Mouse (Mus musculus) limb, embryonic 12.5 days (tissue): ENCODE results near the gene Cd300c. TPM values are rescaled to one million over a fixed set of nuclear protein-coding genes. Genes with fewer than 3 reads are reported as not detected.
"Not testable (repeated sequence)": the region's sequence is repeated elsewhere in the genome, so short reads cannot be mapped to it uniquely, and the experiment has no call there.

Experiments
- ATAC-seq: fragments of 200-750 bp; cut with Nextera tagmentation; 2 replicates; pipeline ENCODE4 v1.8.0; 2017; ENCODE audit warnings: low read depth, moderate TSS enrichment; ENCODE audit not compliant: insufficient number of reproducible peaks, insufficient read depth, low FRiP score, low TSS enrichment
- H3K27ac ChIP-seq: fragments of 300-500 bp; sonication (generic); 2 replicates; pipeline ENCODE4 v1.5.1; 2016; ENCODE audit warnings: mild to moderate bottlenecking, moderate library complexity
- H3K27me3 ChIP-seq: fragments of 300-500 bp; sonication (generic); 2 replicates; pipeline ENCODE4 v1.6.1; 2016; ENCODE audit warnings: mild to moderate bottlenecking, moderate library complexity
- H3K36me3 ChIP-seq: fragments of 300-500 bp; sonication (generic); 2 replicates; pipeline ENCODE4 v1.6.1; 2016; ENCODE audit warnings: mild to moderate bottlenecking, moderate library complexity
- H3K4me1 ChIP-seq: fragments of 300-500 bp; sonication (generic); replicated peaks from 2 replicates; pipeline ENCODE4 v1.6.1; 2016
- H3K4me2 ChIP-seq: fragments of 300-500 bp; sonication (generic); 2 replicates; pipeline ENCODE4 v1.6.1; 2016; ENCODE audit warnings: mild to moderate bottlenecking, moderate library complexity
- H3K4me3 ChIP-seq: fragments of 300-500 bp; sonication (generic); replicated peaks from 2 replicates; pipeline ENCODE4 v1.5.1; 2016; ENCODE audit warnings: mild to moderate bottlenecking
- H3K9ac ChIP-seq: fragments of 300-500 bp; sonication (generic); replicated peaks from 2 replicates; pipeline ENCODE4 v1.6.1; 2016; ENCODE audit warnings: mild to moderate bottlenecking, moderate library complexity
- H3K9me3 ChIP-seq: fragments of 300-500 bp; sonication (generic); 2 replicates; pipeline ENCODE4 v1.6.1; 2016; ENCODE audit warnings: mild to moderate bottlenecking, moderate library complexity
- WGBS: fragments of 180-500 bp; shearing (Covaris S2); methylation state at CpG from one replicate; pipeline ENCODE4 v1.1.7; 2016; 5-methylcytosine and 5-hydroxymethylcytosine counted together
- polyA plus RNA-seq: library from polyadenylated mRNA; unstranded; fragments of >200 nt; fragmentation: Nextera tagmentation; extraction: Ambion mirVana; gene quantifications from 2 replicates; pipeline ENCODE4 v1.2.1, GENCODE M21; 2016

Cd300c gene
- polyA plus RNA-seq = not detected in 2 replicates

DNA sequence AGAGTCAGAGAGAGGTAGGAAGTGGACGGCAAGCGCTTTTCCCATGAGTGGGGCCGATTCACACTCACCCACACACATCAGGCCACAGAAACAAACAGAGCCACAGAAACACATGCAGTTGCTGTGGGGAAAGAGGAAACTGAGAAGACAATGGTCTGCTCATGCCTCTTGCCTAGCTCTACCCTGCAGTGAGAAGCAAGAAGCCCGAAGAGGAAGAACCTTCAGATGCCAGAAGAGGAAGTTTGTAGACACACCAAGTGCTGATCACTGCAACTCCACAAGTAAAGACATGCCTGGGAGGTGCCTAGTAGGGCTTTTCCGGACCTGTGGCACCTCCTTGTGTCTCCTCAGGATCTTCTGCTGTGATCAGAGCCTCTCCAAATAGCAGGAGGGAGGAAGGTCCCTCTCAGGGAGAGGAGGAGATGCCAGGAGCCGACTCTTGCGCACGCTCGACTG lies at the start of gene Cd300c:
Gene Cd300c, minus strand, starts transcription at position 406 of the 456 bp plus-strand sequence.
- 84% methylated on average over 9 of the region's 9 CpGs for whole genome bisulfite sequencing
- H3K9me3 ChIP-seq = peaks cover 14% of the 10 kb centered on the region; the same call in 1 of the 2 replicates

DNA sequence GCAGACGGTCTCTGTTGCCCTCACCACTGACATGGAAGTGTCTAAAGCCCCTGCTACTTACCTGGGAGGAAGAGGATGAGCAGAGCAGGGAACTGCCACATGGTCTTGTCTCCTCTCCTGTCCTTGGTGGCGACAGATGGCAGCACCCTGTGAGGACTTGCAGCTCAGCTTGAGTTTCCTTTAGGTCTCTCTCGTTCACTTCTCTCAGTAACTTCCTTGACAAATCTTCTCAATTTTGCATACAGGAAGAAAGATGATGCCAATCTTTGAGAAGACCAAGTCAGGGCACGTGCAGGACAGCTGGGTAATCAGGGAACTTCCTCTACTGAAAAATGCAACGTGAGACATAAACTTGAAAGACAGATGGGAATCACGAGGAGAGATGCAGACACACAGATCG lies 47.1 kb upstream of the Cd300c start, which contains the start of gene Cd300ld2:
Gene Cd300ld2, minus strand, starts transcription at position 101 of the 400 bp plus-strand sequence.
- not testable (repeated sequence) for H3K4me3 ChIP-seq, H3K27me3 ChIP-seq, H3K4me1 ChIP-seq, H3K9me3 ChIP-seq, H3K9ac ChIP-seq, H3K27ac ChIP-seq, ATAC-seq, H3K36me3 ChIP-seq, H3K4me2 ChIP-seq
- WGBS = no CpG with 5 or more reads among the region's 7 CpGs

More for the DNA sequence above, at the start of gene Cd300c:
- H3K4me2 ChIP-seq = no peak within 1 kb of the TSS
- H3K9ac ChIP-seq = no peak within 1 kb of the TSS
- no peak within 1 kb of the TSS for H3K4me3 ChIP-seq
- H3K36me3 ChIP-seq = no peaks in the 10 kb centered on the region
- no peak for ATAC-seq
- H3K27ac ChIP-seq = no peak within 1 kb of the TSS
- H3K4me1 ChIP-seq = no peaks in the 10 kb centered on the region
- no peaks in the 10 kb centered on the region for H3K27me3 ChIP-seq

DNA sequence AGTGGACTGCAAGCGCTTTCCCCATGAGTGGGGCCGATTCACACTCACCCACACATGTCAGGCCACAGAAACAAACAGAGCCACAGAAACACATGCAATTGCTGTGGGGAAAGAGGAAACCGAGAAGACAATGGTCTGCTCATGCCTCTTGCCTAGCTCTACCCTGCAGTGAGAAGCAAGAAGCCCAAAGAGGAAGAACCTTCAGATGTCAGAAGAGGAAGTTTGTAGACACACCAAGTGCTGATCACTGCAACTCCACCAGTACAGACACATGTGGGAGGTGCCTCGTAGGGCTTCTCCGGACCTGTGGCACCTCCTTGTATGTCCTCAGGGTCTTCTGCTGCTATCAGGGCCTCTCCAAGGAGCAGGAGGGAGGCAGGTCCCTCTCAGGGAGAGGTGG lies 35.1 kb upstream of the Cd300c start:
- H3K4me1 ChIP-seq = no peaks in the 10 kb centered on the region
- H3K27me3 ChIP-seq = peaks cover 3% of the 10 kb centered on the region; the same call in 1 of the 2 replicates
- H3K4me2 ChIP-seq = no peak overlapping the region
- WGBS = 78% methylated on average over 5 of the region's 5 CpGs
- no peak overlapping the region for H3K9ac ChIP-seq
- H3K9me3 ChIP-seq = no peaks in the 10 kb centered on the region
- no peak overlapping the region for H3K27ac ChIP-seq
- ATAC-seq = no peak
- no peaks in the 10 kb centered on the region for H3K36me3 ChIP-seq
- H3K4me3 ChIP-seq = no peak overlapping the region

DNA sequence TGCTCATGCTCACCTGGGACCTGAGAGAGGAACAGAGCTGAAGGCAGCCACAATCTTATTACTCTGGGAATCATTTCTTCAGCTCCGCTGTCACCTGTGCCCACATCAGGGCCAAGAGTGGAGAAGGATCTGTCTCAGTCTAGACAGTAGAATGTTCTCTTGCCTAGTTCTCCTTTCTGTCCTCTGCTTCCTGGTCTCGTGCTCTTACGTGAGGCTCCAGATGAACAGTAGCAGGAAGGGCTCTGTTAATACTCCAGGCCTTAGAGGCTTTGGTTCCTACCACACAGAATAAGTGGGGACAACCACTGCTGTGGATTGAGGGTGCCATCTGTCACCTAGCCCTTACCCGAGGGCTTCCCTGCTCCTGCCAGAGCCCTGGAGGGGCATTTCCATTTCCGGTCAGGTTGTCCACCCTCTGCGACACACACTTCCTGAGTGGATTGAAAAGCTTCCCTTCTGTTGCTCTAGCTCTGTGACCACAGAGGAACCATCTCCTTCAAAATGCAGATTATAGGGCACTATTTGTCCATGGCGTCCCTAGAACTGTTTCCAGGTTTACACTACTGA lies 32.6 kb upstream of the Cd300c start, which contains the start of gene Cd300c2:
Gene Cd300c2, minus strand, starts transcription at position 407 of the 567 bp plus-strand sequence.
- WGBS = 82% methylated on average over 7 of the region's 7 CpGs
- Histone ChIP-seq H3K4me2 (no peak within 1 kb of the TSS), H3K27ac (no peak within 1 kb of the TSS), H3K4me3 (no peak within 1 kb of the TSS), H3K4me1 (no peaks in the 10 kb centered on the region), H3K9ac (no peak within 1 kb of the TSS), H3K36me3 (no peaks in the 10 kb centered on the region), H3K27me3 (peaks cover 9% of the 10 kb centered on the region; the same call in 1 of the 2 replicates), H3K9me3 (no peaks in the 10 kb centered on the region)
- no peak for ATAC-seq

DNA sequence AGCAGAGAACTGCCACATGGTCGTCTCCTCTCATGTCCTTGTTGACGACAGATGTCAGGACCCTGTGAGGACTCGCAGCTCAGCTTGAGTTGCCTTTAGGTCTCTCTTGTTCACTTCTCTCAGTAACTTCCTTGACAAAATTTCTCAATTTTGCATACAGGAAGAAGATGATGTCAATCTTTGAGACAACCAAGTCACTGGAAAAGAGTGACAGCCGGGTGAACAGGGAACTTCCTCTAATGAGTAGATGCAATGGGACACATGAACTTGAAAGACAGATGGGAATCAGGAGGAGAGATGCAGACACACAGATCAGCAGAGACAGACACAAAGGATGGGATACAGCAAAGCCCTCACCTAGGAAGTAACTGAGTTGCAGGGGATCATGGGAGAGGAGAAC lies 20.8 kb upstream of the Cd300c start, which contains the start of gene Cd300ld:
Gene Cd300ld, minus strand, starts transcription at position 130 of the 400 bp plus-strand sequence.
- 80% methylated on average over 4 of the region's 4 CpGs for WGBS
- no peak for ATAC-seq
- no peaks in the 10 kb centered on the region for H3K4me1 ChIP-seq

DNA sequence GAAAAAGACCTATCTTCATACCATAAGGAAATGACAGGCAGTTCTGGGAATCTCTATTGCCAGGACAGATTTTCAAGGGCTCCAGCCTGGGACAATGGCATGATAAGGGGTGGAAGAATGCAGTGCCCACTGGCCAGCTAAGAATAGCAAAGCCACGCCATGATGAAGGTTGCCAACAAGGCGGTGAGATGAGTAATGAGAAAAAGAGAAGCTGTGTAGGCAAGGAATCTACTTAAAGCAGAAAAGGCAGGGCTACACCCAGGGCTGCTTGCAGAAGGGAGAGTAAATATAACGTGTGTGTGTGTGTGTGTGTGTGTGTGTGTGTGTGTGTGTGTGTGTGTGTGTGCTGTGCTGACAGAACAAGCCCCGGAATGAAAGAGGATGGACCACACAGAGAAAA lies 12.9 kb upstream of the Cd300c start:
- H3K36me3 ChIP-seq = no peaks in the 10 kb centered on the region
- no peaks in the 10 kb centered on the region for H3K27me3 ChIP-seq
- peaks cover 29% of the 10 kb centered on the region for H3K9me3 ChIP-seq
- 71% methylated on average over 4 of the region's 4 CpGs for WGBS
- H3K4me2 ChIP-seq = no peak overlapping the region
- H3K9ac ChIP-seq = no peak overlapping the region
- no peak overlapping the region for H3K4me3 ChIP-seq
- H3K4me1 ChIP-seq = no peaks in the 10 kb centered on the region
- no peak overlapping the region for H3K27ac ChIP-seq
- no peak for ATAC-seq

More for the DNA sequence above, 20.8 kb upstream of the Cd300c start, which contains the start of gene Cd300ld:
- Histone ChIP-seq H3K36me3 (no peaks in the 10 kb centered on the region), H3K9ac (no peak within 1 kb of the TSS), H3K27ac (no peak within 1 kb of the TSS), H3K27me3 (no peaks in the 10 kb centered on the region), H3K4me2 (no peak within 1 kb of the TSS), H3K9me3 (no peaks in the 10 kb centered on the region), H3K4me3 (no peak within 1 kb of the TSS)

DNA sequence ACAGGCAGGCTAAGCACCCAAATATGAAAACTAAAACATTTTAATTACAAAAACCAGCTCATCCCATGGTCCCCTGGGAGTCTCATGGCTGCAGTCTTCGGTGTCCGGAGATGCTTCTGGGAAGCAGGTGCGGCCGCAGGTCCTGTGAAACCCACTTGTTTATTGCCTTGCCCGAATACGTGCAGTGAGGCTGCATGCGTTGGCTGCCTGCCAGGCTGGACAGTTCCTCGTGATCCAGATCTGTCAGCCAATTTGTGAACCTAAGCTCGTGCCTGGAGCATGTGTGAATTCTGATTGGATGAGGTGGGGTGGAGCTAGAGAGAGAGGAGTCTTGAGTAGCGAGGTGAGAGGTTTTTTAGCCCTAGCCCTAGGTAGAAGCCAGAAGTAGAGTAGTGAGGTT lies 3.8 kb upstream of the Cd300c start:
- ATAC-seq = no peak
- WGBS = 84% methylated on average over 10 of the region's 10 CpGs
- Histone ChIP-seq H3K4me2 (no peak overlapping the region), H3K36me3 (no peaks in the 10 kb centered on the region), H3K27me3 (no peaks in the 10 kb centered on the region), H3K9me3 (peaks cover 31% of the 10 kb centered on the region; the same call in 1 of the 2 replicates), H3K4me1 (no peaks in the 10 kb centered on the region), H3K9ac (no peak overlapping the region), H3K27ac (no peak overlapping the region), H3K4me3 (no peak overlapping the region)

DNA sequence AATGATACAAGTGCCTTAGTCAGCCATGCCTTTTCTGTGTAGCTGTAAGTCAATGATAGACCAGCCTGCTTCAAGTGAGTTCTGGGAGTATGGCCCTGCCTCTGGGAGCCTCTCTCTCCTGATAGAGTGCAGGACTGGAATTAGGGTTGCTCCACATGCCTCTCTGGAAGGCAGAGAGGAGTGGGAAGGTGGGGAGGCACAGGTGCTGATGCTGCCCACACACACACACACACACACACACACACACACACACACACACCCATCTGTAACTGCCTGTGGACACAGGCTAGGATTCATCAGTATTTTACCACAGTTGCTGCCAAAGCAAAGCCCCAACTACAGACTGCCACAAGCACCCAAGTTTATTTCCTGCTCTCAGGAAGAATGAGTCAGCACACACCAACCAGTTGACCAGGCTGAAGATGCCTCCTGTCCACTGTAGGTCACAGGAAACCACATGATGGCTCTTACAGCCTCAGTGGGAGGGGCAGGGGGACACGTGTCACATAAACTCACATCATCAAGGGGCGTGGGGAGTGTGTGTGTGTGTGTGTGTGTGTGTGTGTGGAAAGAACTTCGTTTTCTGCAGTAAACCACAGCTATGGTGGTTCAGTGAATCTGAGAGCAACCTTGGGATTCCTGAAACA lies 3.7 kb downstream of the Cd300c start:
- no peaks in the 10 kb centered on the region for H3K4me1 ChIP-seq
- H3K27me3 ChIP-seq = no peaks in the 10 kb centered on the region
- 52% methylated on average over 3 of the region's 3 CpGs for WGBS
- no peaks in the 10 kb centered on the region for H3K9me3 ChIP-seq
- H3K27ac ChIP-seq = no peak overlapping the region
- H3K4me3 ChIP-seq = no peak overlapping the region
- no peak for ATAC-seq
- no peaks in the 10 kb centered on the region for H3K36me3 ChIP-seq
- H3K4me2 ChIP-seq = no peak overlapping the region
- no peak overlapping the region for H3K9ac ChIP-seq

DNA sequence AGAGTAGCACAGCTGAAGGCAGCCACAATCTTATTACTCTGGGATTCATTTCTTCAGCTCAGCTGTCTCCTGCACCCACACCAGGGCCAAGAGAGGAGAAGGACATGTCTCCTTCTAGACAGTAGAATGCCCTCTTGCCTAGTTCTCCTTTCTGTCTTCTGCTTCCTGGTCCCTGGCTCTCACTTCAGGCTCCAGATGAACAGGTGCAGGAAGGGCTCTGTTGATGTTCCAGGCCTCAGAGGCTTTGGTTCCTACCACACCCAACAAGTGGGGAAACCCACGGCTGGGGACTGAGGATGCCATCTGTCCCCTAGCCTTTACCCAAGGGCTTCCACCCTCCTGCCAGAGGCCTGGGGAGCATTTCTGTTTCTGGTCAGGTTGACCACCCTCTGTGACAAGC lies 8.6 kb downstream of the Cd300c start:
- Histone ChIP-seq H3K4me3 (no peak overlapping the region), H3K36me3 (no peaks in the 10 kb centered on the region), H3K27ac (no peak overlapping the region), H3K4me2 (no peak overlapping the region), H3K9me3 (no peaks in the 10 kb centered on the region), H3K4me1 (no peaks in the 10 kb centered on the region), H3K27me3 (no peaks in the 10 kb centered on the region), H3K9ac (no peak overlapping the region)
- ATAC-seq = no peak
- WGBS = 83% methylated on average over 1 of the region's 1 CpGs

DNA sequence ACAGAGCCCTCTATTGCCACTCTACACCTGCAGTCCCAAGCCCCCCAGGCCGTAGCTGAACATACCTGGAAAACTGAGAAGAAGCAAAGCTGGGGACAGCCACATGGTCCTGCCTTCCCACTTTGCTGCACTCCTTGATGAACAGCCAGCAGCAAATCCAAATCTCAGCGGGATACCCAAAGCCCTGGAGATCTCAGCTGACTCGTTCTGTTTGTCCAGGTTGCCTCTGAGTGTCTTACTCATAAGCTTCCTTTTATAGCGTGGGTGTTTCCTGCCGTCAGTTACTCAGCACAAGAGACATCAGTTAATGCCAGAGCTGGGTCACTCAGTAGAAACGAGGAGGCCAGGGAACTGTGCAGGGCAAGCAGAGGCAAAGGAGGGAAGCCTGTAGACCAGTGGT lies 34.8 kb downstream of the Cd300c start, which contains the start of gene Cd300lb:
Gene Cd300lb, minus strand, starts transcription at position 243 of the 400 bp plus-strand sequence.
- no peak for ATAC-seq
- H3K27ac ChIP-seq = no peak within 1 kb of the TSS
- 58% methylated on average over 6 of the region's 6 CpGs for WGBS
- no peaks in the 10 kb centered on the region for H3K36me3 ChIP-seq
- no peak within 1 kb of the TSS for H3K9ac ChIP-seq
- H3K4me3 ChIP-seq = no peak within 1 kb of the TSS
- H3K4me1 ChIP-seq = no peaks in the 10 kb centered on the region
- no peaks in the 10 kb centered on the region for H3K9me3 ChIP-seq
- no peak within 1 kb of the TSS for H3K4me2 ChIP-seq
- H3K27me3 ChIP-seq = peaks cover 2% of the 10 kb centered on the region

DNA sequence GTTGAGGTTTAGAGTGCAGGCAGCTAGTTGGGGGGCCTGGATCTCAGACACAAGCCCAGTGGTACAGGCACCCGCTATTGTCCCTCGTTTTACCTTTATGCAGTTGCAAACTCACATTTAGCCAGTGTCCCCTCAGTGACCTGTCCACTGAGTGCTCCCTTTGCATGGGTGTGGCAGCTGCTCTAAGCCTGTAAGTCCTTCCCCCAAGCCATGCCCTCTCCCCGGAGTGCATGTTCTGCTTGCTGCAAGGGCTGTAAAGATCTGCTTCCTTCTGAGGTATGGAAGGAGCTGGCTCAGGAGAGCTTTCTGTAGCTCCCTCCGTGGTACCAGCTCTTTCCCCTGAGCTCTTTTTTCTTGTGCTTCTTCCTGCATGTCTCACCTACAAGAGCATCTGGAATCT lies 35.4 kb downstream of the Cd300c start:
- Histone ChIP-seq H3K4me1 (no peaks in the 10 kb centered on the region), H3K9ac (no peak overlapping the region), H3K9me3 (no peaks in the 10 kb centered on the region), H3K27ac (no peak overlapping the region), H3K36me3 (no peaks in the 10 kb centered on the region), H3K4me3 (no peak overlapping the region), H3K27me3 (peaks cover 2% of the 10 kb centered on the region), H3K4me2 (no peak overlapping the region)
- WGBS = 69% methylated on average over 4 of the region's 4 CpGs
- ATAC-seq = no peak
